Mouse (Mus musculus) Patski (cell line): ENCODE data around the gene Slfn8. TPM values are rescaled to one million over a fixed set of nuclear protein-coding genes. Genes with fewer than 3 reads are reported as not detected.
"Not testable (repeated sequence)": the region's sequence is repeated elsewhere in the genome, so short reads cannot be mapped to it uniquely, and the experiment has no call there.

Experiments
- ATAC-seq: fragments of 100-300 bp; one replicate; pipeline ENCODE4 v1.8.0; 2021
- CTCF ChIA-PET: fragments of 350-600 bp; sonication (Branson Sonifier 250); formaldehyde crosslinking; loops from one replicate; lab custom pipeline; 2022; ENCODE audit warnings: inconsistent platforms; lab: Charles Lee
- POLR2A ChIA-PET: fragments of 350-600 bp; sonication (Branson Sonifier 250); formaldehyde crosslinking; loops from one replicate; lab custom pipeline; 2022; ENCODE audit warnings: antibody characterized with exemption, inconsistent platforms; lab: Charles Lee
- DNase-seq: peaks from one replicate; pipeline ENCODE4 v3.0.0-alpha.2; 2011; ENCODE audit warnings: low read depth, low spot score
- H3K27me3 ChIP-seq: fragments of 371-371 bp; one replicate; pipeline ENCODE4 v1.5.1; 2021
- CTCF ChIP-seq: fragments of 100-300 bp; IDR thresholded peaks from one replicate; pipeline ENCODE4 v1.5.1; 2021
- in situ Hi-C: fragments of 300-500 bp; cut with MboI; formaldehyde crosslinking; loops from 3 replicates; pipeline ENCODE4 v1.11.1; 2018; ENCODE audit warnings: low pct_unique_long_range_greater_than_20kb, mixed read lengths
- polyA plus RNA-seq: library from polyadenylated mRNA; unstranded; gene quantifications from one replicate; pipeline ENCODE4 v1.2.3, GENCODE M21; 2021

Slfn8 gene
- polyA plus RNA-seq, 1 experiment from 2014 or later, result 0.92 TPM

- in situ Hi-C loops, result no loop called here
- peak; percentile 44 for ATAC-seq
- POLR2A ChIA-PET, result no interaction called here
Observed at GRCm38 (mm10) chr11:82991469-82992166, 29.0 kb downstream of the Slfn8 start, which contains the start of gene Slfn9. Gene Slfn9 (minus strand): TSS chr11:82991830.

GRCm38 (mm10) chr11:82990612-82991385 is 29.8 kb downstream of the Slfn8 start:
- POLR2A ChIA-PET, result not testable (repeated sequence)
- peak; percentile 51 for ATAC-seq

More at GRCm38 (mm10) chr11:82991469-82992166, 29.0 kb downstream of the Slfn8 start, which contains the start of gene Slfn9:
- no peak for DNase-seq
- CTCF ChIA-PET, result no interaction called here
- H3K27me3 ChIP-seq, result no peaks in the 10 kb centered on the region
- no peak for TF ChIP-seq CTCF

GRCm38 (mm10) chr11:82989357-82989756 is 31.3 kb downstream of the Slfn8 start:
- no peaks in the 10 kb centered on the region for H3K27me3 ChIP-seq
- ATAC-seq (no peak), DNase-seq (no peak)
- TF ChIP-seq CTCF, result no peak
- ChIA-PET CTCF (no interaction called here), POLR2A (no interaction called here)
- in situ Hi-C loops, result no loop called here

More at GRCm38 (mm10) chr11:82990612-82991385, 29.8 kb downstream of the Slfn8 start:
- H3K27me3 ChIP-seq, in situ Hi-C loops, CTCF ChIA-PET, DNase-seq: not testable (repeated sequence)

- POLR2A ChIA-PET, result no interaction called here
- TF ChIP-seq CTCF, result no peak
- CTCF ChIA-PET, result no interaction called here
- ATAC-seq (no peak), DNase-seq (no peak)
- H3K27me3 ChIP-seq, result no peaks in the 10 kb centered on the region
- in situ Hi-C loops, result no loop called here
Observed at GRCm38 (mm10) chr11:82987621-82988020, 33.0 kb downstream of the Slfn8 start.

- CTCF ChIA-PET, result no interaction called here
- DNase-seq (no peak), ATAC-seq (no peak)
- POLR2A ChIA-PET, result no interaction called here
- in situ Hi-C loops, result no loop called here
- TF ChIP-seq CTCF, result no peak
- H3K27me3 ChIP-seq, result no peaks in the 10 kb centered on the region
Observed at GRCm38 (mm10) chr11:82983193-82983592, 37.4 kb downstream of the Slfn8 start.

GRCm38 (mm10) chr11:82982409-82982808 is 38.2 kb downstream of the Slfn8 start:
- DNase-seq, POLR2A ChIA-PET, CTCF ChIA-PET, in situ Hi-C loops, H3K27me3 ChIP-seq: not testable (repeated sequence)
- peak; percentile 17 for ATAC-seq

- in situ Hi-C loops, result no loop called here
- TF ChIP-seq CTCF, result no peak
Observed at GRCm38 (mm10) chr11:82973916-82974315, 46.7 kb downstream of the Slfn8 start.

GRCm38 (mm10) chr11:82971590-82971974 is 49.0 kb downstream of the Slfn8 start:
- in situ Hi-C loops, result no loop called here
- ChIA-PET CTCF (no interaction called here), POLR2A (no interaction called here)
- TF ChIP-seq CTCF, result no peak
- no peaks in the 10 kb centered on the region for H3K27me3 ChIP-seq
- ATAC-seq (no peak), DNase-seq (no peak)

More at GRCm38 (mm10) chr11:82973916-82974315, 46.7 kb downstream of the Slfn8 start:
- ChIA-PET POLR2A (no interaction called here), CTCF (interaction anchor here (2.3 kb wide), 1 partner anchor 14 kb away, joined by 7 read pairs; no protein-coding TSS in a partner anchor)
- DNase-seq (no peak), ATAC-seq (no peak)
- H3K27me3 ChIP-seq, result no peaks in the 10 kb centered on the region

GRCm38 (mm10) chr11:82970712-82971589 is 49.7 kb downstream of the Slfn8 start:
- in situ Hi-C loops, result no loop called here
- no peak for DNase-seq
- no peak for TF ChIP-seq CTCF
- ChIA-PET CTCF (no interaction called here), POLR2A (no interaction called here)
- no peak for ATAC-seq
- peaks cover 4% of the 10 kb centered on the region for H3K27me3 ChIP-seq

GRCm38 (mm10) chr11:82962215-82962614 is 58.4 kb downstream of the Slfn8 start:
- POLR2A ChIA-PET, result no interaction called here
- in situ Hi-C loops, result no loop called here
- DNase-seq, result no peak
- ATAC-seq, result no peak
- CTCF ChIA-PET, result interaction anchor here (3.6 kb wide), 1 partner anchor 12 kb away, joined by 13 read pairs; the partner anchor contains the start of gene Slfn5
- H3K27me3 ChIP-seq, result peaks cover 56% of the 10 kb centered on the region
- no peak for TF ChIP-seq CTCF
